Mouse (Mus musculus): ENCODE results near the gene Upk3bl. TPM values are rescaled to one million over a fixed set of nuclear protein-coding genes. Genes with fewer than 3 reads are reported as not detected.

Gene Upk3bl
- total RNA-seq (2012; rRNA removed) = 2.2 and 5.1 TPM in 2 replicates

DNA sequence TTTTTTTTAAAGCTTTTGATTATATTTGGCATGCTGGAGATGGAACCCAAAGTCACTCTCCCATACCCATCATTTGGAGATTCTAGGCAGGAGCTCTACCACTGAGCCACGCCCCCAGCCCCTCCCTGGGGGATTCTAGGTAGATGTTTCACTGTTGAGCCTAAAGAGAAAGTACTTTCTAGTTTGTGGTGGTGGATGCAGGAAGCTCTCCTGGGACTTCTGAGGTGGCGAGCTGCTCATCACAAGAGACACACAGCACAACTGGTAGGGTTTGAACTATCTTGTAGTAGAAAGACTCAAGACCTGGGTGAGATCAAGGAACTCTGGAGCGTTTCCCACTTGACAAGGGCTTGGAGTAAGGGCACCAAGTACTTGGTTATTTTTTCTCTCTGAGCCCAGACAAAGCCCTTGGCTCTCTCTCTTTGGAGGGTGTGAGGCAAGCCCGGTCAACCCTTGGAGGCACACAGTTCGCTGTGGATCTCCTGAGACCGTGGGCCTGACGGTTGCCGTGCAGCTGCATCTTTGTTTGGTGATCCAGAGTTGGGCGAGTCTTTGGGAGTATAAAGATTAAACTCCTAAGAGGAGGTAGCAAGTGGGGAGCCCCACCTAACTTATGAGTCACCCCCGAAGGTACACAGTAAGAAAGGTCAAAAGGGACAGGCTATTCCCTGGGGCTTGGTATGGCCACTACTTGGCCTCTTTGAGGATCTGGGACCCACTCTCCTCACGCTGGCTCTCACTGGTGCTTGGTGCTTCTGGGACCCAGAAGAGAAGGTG is at the start of gene Upk3bl:
Gene Upk3bl (plus strand): TSS at position 192 of the 777 bp plus-strand sequence.
- no peak within 1 kb of the TSS for H3K27ac ChIP-seq (ENCODE audit: insufficient read depth, low read depth, low read length, poor library complexity, severe bottlenecking)

DNA sequence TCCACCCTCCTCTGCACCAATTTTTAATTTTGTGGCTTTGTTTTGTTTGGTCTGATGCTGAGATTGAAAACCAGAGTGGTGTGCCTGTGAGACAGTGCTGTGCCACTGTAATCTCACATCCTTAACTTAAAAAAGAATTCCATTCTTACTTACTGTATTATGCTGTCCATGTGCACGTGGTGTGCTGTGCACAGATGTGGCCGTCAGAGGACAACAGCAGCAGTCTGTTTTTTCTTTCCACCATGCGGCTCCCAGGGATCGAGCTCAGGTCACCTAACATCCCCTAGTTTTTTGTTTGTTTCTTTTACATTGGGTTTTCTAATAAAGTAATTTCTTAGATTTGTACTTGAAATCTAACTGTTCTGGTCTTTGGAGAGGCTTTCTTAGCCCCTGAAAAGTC is 49.8 kb upstream of the Upk3bl start:
- Histone ChIP-seq H3K4me3 (ENCODE audit: insufficient read depth in 1 of 2, low read depth in 1 of 2, low read length in 2 of 2, poor library complexity in 1 of 2, severe bottlenecking in 1 of 2) (no peak overlapping the region), H3K36me3 (ENCODE audit: control insufficient read depth, insufficient read depth, low read length, poor library complexity, severe bottlenecking) (peaks cover 4% of the 10 kb centered on the region; the same call in 1 of the 2 replicates), H3K27ac (ENCODE audit: insufficient read depth, low read depth, low read length, poor library complexity, severe bottlenecking) (no peak overlapping the region), H3K4me1 (ENCODE audit: control insufficient read depth in 2 of 2, insufficient read depth in 2 of 2, low read length in 2 of 2, poor library complexity in 1 of 2) (peaks cover 3 to 9% of the 10 kb centered on the region in 2 experiments), H3K9ac (ENCODE audit: insufficient read depth, low read depth, low read length, poor library complexity, severe bottlenecking) (no peak overlapping the region), H3K9me3 (ENCODE audit: control insufficient read depth, insufficient read depth, low read depth, low read length) (no peaks in the 10 kb centered on the region)
- in situ Hi-C loops (cut with MboI; ENCODE audit: low sequenced_read_pairs in 2 of 2, unreplicated experiment in 2 of 2) = no loop called here
- TF ChIP-seq MAFK (IDR thresholded peaks at IDR 0.05; ENCODE audit: insufficient read depth, low read depth, low read length) (no peak), HCFC1 (IDR thresholded peaks at IDR 0.05; ENCODE audit: borderline replicate concordance, insufficient read depth, low read length) (no peak), ZC3H11A (IDR thresholded peaks at IDR 0.05; ENCODE audit: borderline replicate concordance, low read depth, low read length) (no peak), CHD2 (IDR thresholded peaks at IDR 0.05; ENCODE audit: low read depth, low read length) (no peak), ZNF384 (IDR thresholded peaks at IDR 0.05; ENCODE audit: low read depth, low read length) (no peak)
- no peak for DNase-seq (ENCODE audit: low read depth, low spot score)

More for the DNA sequence above, at the start of gene Upk3bl:
- no peaks in the 10 kb centered on the region for H3K9me3 ChIP-seq (ENCODE audit: control insufficient read depth, insufficient read depth, low read depth, low read length)
- TF ChIP-seq ZC3H11A (IDR thresholded peaks at IDR 0.05; ENCODE audit: borderline replicate concordance, low read depth, low read length) (no peak), CHD2 (IDR thresholded peaks at IDR 0.05; ENCODE audit: low read depth, low read length) (no peak)
- DNase-seq (ENCODE audit: low read depth, low spot score) = no peak
- H3K36me3 ChIP-seq (ENCODE audit: control insufficient read depth, insufficient read depth, low read length, poor library complexity, severe bottlenecking) = no peaks in the 10 kb centered on the region
- peaks cover 0 to 17% of the 10 kb centered on the region in 2 experiments; a peak in 2 of 4 replicates for H3K4me1 ChIP-seq (ENCODE audit: control insufficient read depth in 2 of 2, insufficient read depth in 2 of 2, low read length in 2 of 2, poor library complexity in 1 of 2)
- H3K9ac ChIP-seq (ENCODE audit: insufficient read depth, low read depth, low read length, poor library complexity, severe bottlenecking) = no peak within 1 kb of the TSS
- in situ Hi-C loops (cut with MboI; ENCODE audit: low sequenced_read_pairs in 2 of 2, unreplicated experiment in 2 of 2) = no loop called here
- no peak within 1 kb of the TSS for H3K4me3 ChIP-seq (ENCODE audit: insufficient read depth in 1 of 2, low read depth in 1 of 2, low read length in 2 of 2, poor library complexity in 1 of 2, severe bottlenecking in 1 of 2)

GRCm38 (mm10) chr5:136007745-136008144 is 46.5 kb upstream of the Upk3bl start:
- Histone ChIP-seq H3K4me1 (ENCODE audit: control insufficient read depth in 2 of 2, insufficient read depth in 2 of 2, low read length in 2 of 2, poor library complexity in 1 of 2) (peaks cover 3 to 6% of the 10 kb centered on the region in 2 experiments), H3K9ac (ENCODE audit: insufficient read depth, low read depth, low read length, poor library complexity, severe bottlenecking) (no peak overlapping the region), H3K36me3 (ENCODE audit: control insufficient read depth, insufficient read depth, low read length, poor library complexity, severe bottlenecking) (peaks cover 18% of the 10 kb centered on the region), H3K9me3 (ENCODE audit: control insufficient read depth, insufficient read depth, low read depth, low read length) (no peaks in the 10 kb centered on the region), H3K4me3 (ENCODE audit: insufficient read depth in 1 of 2, low read depth in 1 of 2, low read length in 2 of 2, poor library complexity in 1 of 2, severe bottlenecking in 1 of 2) (no peak overlapping the region), H3K27ac (ENCODE audit: insufficient read depth, low read depth, low read length, poor library complexity, severe bottlenecking) (no peak overlapping the region)
- no peak for DNase-seq (ENCODE audit: low read depth, low spot score)
- TF ChIP-seq HCFC1 (IDR thresholded peaks at IDR 0.05; ENCODE audit: borderline replicate concordance, insufficient read depth, low read length) (no peak), CHD2 (IDR thresholded peaks at IDR 0.05; ENCODE audit: low read depth, low read length) (no peak), MAFK (IDR thresholded peaks at IDR 0.05; ENCODE audit: insufficient read depth, low read depth, low read length) (no peak), ZC3H11A (IDR thresholded peaks at IDR 0.05; ENCODE audit: borderline replicate concordance, low read depth, low read length) (no peak), ZNF384 (IDR thresholded peaks at IDR 0.05; ENCODE audit: low read depth, low read length) (no peak)
- in situ Hi-C loops (cut with MboI; ENCODE audit: low sequenced_read_pairs in 2 of 2, unreplicated experiment in 2 of 2) = no loop called here

DNA sequence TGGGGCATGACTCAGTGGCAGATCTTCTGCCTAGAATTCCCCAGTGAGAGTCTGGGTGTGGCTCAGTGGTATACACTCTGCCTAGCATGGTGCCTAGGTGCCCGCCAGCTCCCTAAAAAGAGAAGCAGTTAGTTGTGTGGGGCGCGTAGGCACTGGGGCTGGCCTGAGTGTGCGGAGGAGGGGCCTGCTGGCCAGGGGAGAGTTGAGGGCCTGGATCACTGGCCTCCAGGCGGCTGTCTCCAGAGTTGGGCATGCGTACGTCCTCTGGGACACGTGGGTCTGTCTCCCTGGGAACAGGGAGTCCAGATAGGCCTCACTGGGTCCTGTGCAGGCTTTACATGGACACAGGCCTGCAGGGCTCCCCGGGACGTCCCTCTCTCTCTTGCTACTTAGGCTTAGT is 39.4 kb upstream of the Upk3bl start:
- DNase-seq (ENCODE audit: low read depth, low spot score) = no peak
- H3K36me3 ChIP-seq (ENCODE audit: control insufficient read depth, insufficient read depth, low read length, poor library complexity, severe bottlenecking) = peaks cover 18% of the 10 kb centered on the region
- TF ChIP-seq MAFK (IDR thresholded peaks at IDR 0.05; ENCODE audit: insufficient read depth, low read depth, low read length) = no peak
- TF ChIP-seq CHD2 (IDR thresholded peaks at IDR 0.05; ENCODE audit: low read depth, low read length) = no peak

More for the DNA sequence above, 39.4 kb upstream of the Upk3bl start:
- H3K9me3 ChIP-seq (ENCODE audit: control insufficient read depth, insufficient read depth, low read depth, low read length) = no peaks in the 10 kb centered on the region
- in situ Hi-C loops (cut with MboI; ENCODE audit: low sequenced_read_pairs in 2 of 2, unreplicated experiment in 2 of 2) = no loop called here
- H3K27ac ChIP-seq (ENCODE audit: insufficient read depth, low read depth, low read length, poor library complexity, severe bottlenecking) = no peak overlapping the region
- H3K4me1 ChIP-seq (ENCODE audit: control insufficient read depth in 2 of 2, insufficient read depth in 2 of 2, low read length in 2 of 2, poor library complexity in 1 of 2) = peaks cover 4 to 34% of the 10 kb centered on the region in 2 experiments; a peak in 2 of 4 replicates
- no peak overlapping the region for H3K9ac ChIP-seq (ENCODE audit: insufficient read depth, low read depth, low read length, poor library complexity, severe bottlenecking)
- H3K4me3 ChIP-seq (ENCODE audit: insufficient read depth in 1 of 2, low read depth in 1 of 2, low read length in 2 of 2, poor library complexity in 1 of 2, severe bottlenecking in 1 of 2) = no peak overlapping the region
